Mouse (Mus musculus) gonadal fat pad, adult 2 months (tissue): ENCODE results near the gene Kdm1b. TPM values are rescaled to one million over a fixed set of nuclear protein-coding genes. Genes with fewer than 3 reads are reported as not detected.

Source experiments
- DNase-seq: peaks from one replicate; pipeline ENCODE4 v3.0.0-alpha.2; 2012; ENCODE audit warnings: low read depth
- polyA plus RNA-seq: library from polyadenylated mRNA; depleted of rRNA; stranded (reverse); fragments of >200 nt; gene quantifications from 2 replicates; pipeline ENCODE4 v1.2.3, GENCODE M21; 2012

Kdm1b gene
- polyA plus RNA-seq, 1 experiment, result 10.5 TPM

- no peak for DNase-seq
Measured at GRCm38 (mm10) chr13:47056781-47057180, 13.5 kb downstream of the Kdm1b start.

GRCm38 (mm10) chr13:47062756-47063155 lies 19.5 kb downstream of the Kdm1b start:
- no peak for DNase-seq

GRCm38 (mm10) chr13:47063985-47064760 lies 20.9 kb downstream of the Kdm1b start:
- no peak for DNase-seq

- no peak for DNase-seq
Measured at GRCm38 (mm10) chr13:47066516-47066915, 23.2 kb downstream of the Kdm1b start.

GRCm38 (mm10) chr13:47067001-47067400 lies 23.7 kb downstream of the Kdm1b start:
- DNase-seq, result no peak

- DNase-seq, result no peak
Measured at GRCm38 (mm10) chr13:47070329-47071080, 27.2 kb downstream of the Kdm1b start.

- no peak for DNase-seq
Measured at GRCm38 (mm10) chr13:47071871-47072270, 28.6 kb downstream of the Kdm1b start.

- no peak for DNase-seq
Measured at GRCm38 (mm10) chr13:47072484-47072883, 29.2 kb downstream of the Kdm1b start.

GRCm38 (mm10) chr13:47076156-47076555 lies 32.9 kb downstream of the Kdm1b start:
- no peak for DNase-seq

- no peak for DNase-seq
Measured at GRCm38 (mm10) chr13:47077367-47077766, 34.1 kb downstream of the Kdm1b start.

GRCm38 (mm10) chr13:47078799-47079198 lies 35.5 kb downstream of the Kdm1b start:
- no peak for DNase-seq

- DNase-seq, result no peak
Measured at GRCm38 (mm10) chr13:47080905-47081505, 37.7 kb downstream of the Kdm1b start.

- DNase-seq, result no peak
Measured at GRCm38 (mm10) chr13:47088433-47088832, 45.1 kb downstream of the Kdm1b start.

GRCm38 (mm10) chr13:47089271-47089670 lies 46.0 kb downstream of the Kdm1b start:
- no peak for DNase-seq

- no peak for DNase-seq
Measured at GRCm38 (mm10) chr13:47093791-47094190, 50.5 kb downstream of the Kdm1b start.

GRCm38 (mm10) chr13:47096591-47096990 lies 53.3 kb downstream of the Kdm1b start:
- no peak for DNase-seq

GRCm38 (mm10) chr13:47099265-47099664 lies 56.0 kb downstream of the Kdm1b start:
- no peak for DNase-seq

- no peak for DNase-seq
Measured at GRCm38 (mm10) chr13:47100587-47100986, 57.3 kb downstream of the Kdm1b start.

- DNase-seq, result no peak
Measured at GRCm38 (mm10) chr13:47104146-47104545, 60.8 kb downstream of the Kdm1b start.

- DNase-seq, result no peak
Measured at GRCm38 (mm10) chr13:47104856-47105541, 61.7 kb downstream of the Kdm1b start.

- no peak for DNase-seq
Measured at GRCm38 (mm10) chr13:47105711-47106579, 62.6 kb downstream of the Kdm1b start, which contains the start of gene Dek. TSS of gene Dek (minus strand) at chr13:47106201.
